ENCODE assay signal across 18 mouse cellular contexts in the genomic region with DNA sequence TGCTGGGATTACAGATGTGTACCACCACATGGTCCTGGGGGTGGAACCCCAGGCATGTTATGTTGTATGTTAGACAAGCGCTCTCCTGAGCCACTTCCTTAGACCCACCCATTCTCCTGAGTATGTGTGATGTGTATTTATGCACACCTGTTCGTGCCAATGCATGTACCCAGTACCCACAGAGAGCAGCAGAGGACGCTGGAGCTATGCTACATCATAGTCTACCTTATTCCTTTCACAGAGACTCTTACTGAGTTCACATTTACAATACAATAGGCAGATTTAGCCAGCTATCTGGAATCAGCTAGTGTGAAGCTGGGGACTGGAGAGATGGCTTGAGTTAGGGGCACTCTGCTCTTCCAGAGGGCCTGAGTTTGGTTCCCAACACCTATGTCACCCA. TPM values are rescaled to one million over a fixed set of nuclear protein-coding genes. Genes with fewer than 3 reads are reported as not detected.
DNase-seq lines count a peak whose midpoint lies in the region; ATAC-seq and TF ChIP-seq lines count a peak whose summit lies in the region.
"Had no signal": no experiment of that assay in that cellular context is flagged by ENCODE, and none has a peak within 500 bp of the region (broad histone marks: within the 10 kb centered on the region; RNA-seq: fewer than 3 reads in every experiment).

No protein-coding gene starts in this region.

- no peak for ATAC-seq in stomach, postnatal 0 days (ENCODE audit: low FRiP score, low TSS enrichment)
- no peak for ATAC-seq in kidney, embryonic 15.5 days (replicated peaks; ENCODE audit: low FRiP score)
- no peak for ATAC-seq in kidney, embryonic 16.5 days (ENCODE audit: low FRiP score, low TSS enrichment)
- ATAC-seq: intestine, embryonic 16.5 days had no signal

- no peaks in the 10 kb centered on the region for H3K9me3 ChIP-seq in E14TG2a.4 (ENCODE audit: low read length)
- no peaks in the 10 kb centered on the region for H3K9me3 ChIP-seq in stomach, postnatal 0 days (ENCODE audit: control insufficient read depth, low read length)
- no peaks in the 10 kb centered on the region for H3K9me3 ChIP-seq in kidney, embryonic 15.5 days (replicated peaks)
- no peaks in the 10 kb centered on the region for H3K9me3 ChIP-seq in kidney, embryonic 16.5 days (ENCODE audit: low read length)
- H3K9me3 ChIP-seq: G1E; limb, embryonic 15.5 days; lung, embryonic 15.5 days had no signal

- no peak for TF ChIP-seq EP300 in stomach, postnatal 0 days (optimal IDR thresholded peaks at IDR 0.05)

- peaks cover 7% of the 10 kb centered on the region for H3K4me1 ChIP-seq in lung, adult 2 months (ENCODE audit: control insufficient read depth, insufficient read depth, low read length)
- H3K4me1 ChIP-seq in E14TG2a.4 (replicated peaks; ENCODE audit: low read depth, low read length), result peaks cover 49% of the 10 kb centered on the region
- peaks cover 4% of the 10 kb centered on the region for H3K4me1 ChIP-seq in stomach, postnatal 0 days (replicated peaks; ENCODE audit: control insufficient read depth, insufficient read depth)
- H3K4me1 ChIP-seq in kidney, embryonic 15.5 days, result peaks cover 16% of the 10 kb centered on the region
- H3K4me1 ChIP-seq in kidney, embryonic 16.5 days (ENCODE audit: insufficient read depth, low read length), result peaks cover 11% of the 10 kb centered on the region

- 35% methylated on average over 3 of the region's 3 CpGs for WGBS in lung, adult 2 months
- WGBS in stomach, postnatal 0 days, result 32% methylated on average over 3 of the region's 3 CpGs
- 52% methylated on average over 3 of the region's 3 CpGs for WGBS in kidney, embryonic 15.5 days
- WGBS in kidney, embryonic 16.5 days, result 49% methylated on average over 3 of the region's 3 CpGs

- no peak for DNase-seq in lung, adult 2 months
- no peak for DNase-seq in lung, postnatal 4 days
- peak; percentile 16 for DNase-seq in T-cell, adult 2 months (ENCODE audit: low spot score)
- DNase-seq in stomach, postnatal 0 days (ENCODE audit: low spot score), result peak; percentile 26
- DNase-seq in cerebellum, postnatal 25 days, result no peak
- DNase-seq: adrenal gland, postnatal 10 days; cerebellum, adult 2 months; heart, adult 18-20 months; kidney, postnatal 14 days; midbrain, embryonic 14.5 days; right cerebral cortex, adult 18-20 months had no signal

- H3K27ac ChIP-seq in stomach, postnatal 0 days (replicated peaks), result no peak overlapping the region
- no peak overlapping the region for H3K27ac ChIP-seq in kidney, embryonic 15.5 days
- H3K27ac ChIP-seq in kidney, embryonic 16.5 days (ENCODE audit: low read length), result no peak overlapping the region
- H3K27ac ChIP-seq: limb, embryonic 15.5 days; lung, embryonic 15.5 days had no signal

- peaks cover 2% of the 10 kb centered on the region; the same call in 1 of the 2 replicates for H3K36me3 ChIP-seq in E14TG2a.4 (ENCODE audit: insufficient read depth, low read length)
- H3K36me3 ChIP-seq in stomach, postnatal 0 days (ENCODE audit: control insufficient read depth, insufficient read depth, low read length), result no peaks in the 10 kb centered on the region
- H3K36me3 ChIP-seq in kidney, embryonic 15.5 days, result no peaks in the 10 kb centered on the region
- H3K36me3 ChIP-seq in kidney, embryonic 16.5 days (ENCODE audit: insufficient read depth, low read length), result no peaks in the 10 kb centered on the region
- H3K36me3 ChIP-seq: limb, embryonic 15.5 days; lung, embryonic 15.5 days had no signal

- no peak overlapping the region for H3K9ac ChIP-seq in stomach, postnatal 0 days (ENCODE audit: low read length)
- H3K9ac ChIP-seq in kidney, embryonic 15.5 days, result no peak overlapping the region
- H3K9ac ChIP-seq in kidney, embryonic 16.5 days (replicated peaks; ENCODE audit: low read length), result no peak overlapping the region
- H3K9ac ChIP-seq: limb, embryonic 15.5 days; lung, embryonic 15.5 days had no signal

- H3K27me3 ChIP-seq in E14TG2a.4 (ENCODE audit: insufficient read depth, low read length), result no peaks in the 10 kb centered on the region
- no peaks in the 10 kb centered on the region for H3K27me3 ChIP-seq in stomach, postnatal 0 days (ENCODE audit: control insufficient read depth, insufficient read depth, low read length)
- no peaks in the 10 kb centered on the region for H3K27me3 ChIP-seq in kidney, embryonic 15.5 days
- H3K27me3 ChIP-seq in kidney, embryonic 16.5 days (ENCODE audit: insufficient read depth, low read length), result no peaks in the 10 kb centered on the region
- H3K27me3 ChIP-seq: limb, embryonic 15.5 days; lung, embryonic 15.5 days had no signal

- peak; percentile 10; the same call in 1 of the 2 replicates for TF ChIP-seq CTCF in lung, adult 2 months (IDR thresholded peaks at IDR 0.05; ENCODE audit: insufficient read depth, low read length)
- peak; percentile 23; the same call in 1 of the 2 replicates for TF ChIP-seq CTCF in E14TG2a.4 (conservative IDR thresholded peaks at IDR 0.05; ENCODE audit: low read length)
- peak; percentile 53 for TF ChIP-seq CTCF in stomach, postnatal 0 days (IDR thresholded peaks at IDR 0.05; ENCODE audit: low read depth)

- TF ChIP-seq POLR2A in lung, adult 2 months (IDR thresholded peaks at IDR 0.05; ENCODE audit: borderline replicate concordance, extremely low read depth, low read depth, low read length), result no peak

- no peak overlapping the region for H3K4me2 ChIP-seq in stomach, postnatal 0 days (replicated peaks; ENCODE audit: low read depth)
- no peak overlapping the region for H3K4me2 ChIP-seq in kidney, embryonic 15.5 days
- H3K4me2 ChIP-seq in kidney, embryonic 16.5 days (replicated peaks; ENCODE audit: low read depth, low read length), result no peak overlapping the region
- H3K4me2 ChIP-seq: limb, embryonic 15.5 days; lung, embryonic 15.5 days had no signal

- no peak overlapping the region for H3K4me3 ChIP-seq in lung, adult 2 months (replicated peaks; ENCODE audit: extremely low read depth, low read depth, low read length)
- H3K4me3 ChIP-seq in E14TG2a.4 (replicated peaks; ENCODE audit: low read length), result no peak overlapping the region
- no peak overlapping the region for H3K4me3 ChIP-seq in stomach, postnatal 0 days (ENCODE audit: low read depth, low read length)
- H3K4me3 ChIP-seq in kidney, embryonic 15.5 days (replicated peaks), result no peak overlapping the region
- H3K4me3 ChIP-seq in kidney, embryonic 16.5 days (ENCODE audit: low read length), result no peak overlapping the region
- H3K4me3 ChIP-seq: limb, embryonic 15.5 days; lung, embryonic 15.5 days had no signal

RNA-seq across cellular contexts. Expression of a gene that starts 6.2 kb away (rescaled TPM):
- polyA plus RNA-seq in lung, adult 2 months (2012; rRNA removed), result 79.4 and 86.2 TPM in 2 replicates
- 57.6 and 81.6 TPM in 2 replicates for polyA plus RNA-seq in stomach, postnatal 0 days (2015; fragmentation: Nextera tagmentation; extraction: Ambion mirVana)
- polyA plus RNA-seq in kidney, embryonic 15.5 days (2015; fragmentation: Nextera tagmentation; extraction: Ambion mirVana), result 39.0 and 44.9 TPM in 2 replicates
- 28.4 and 29.9 TPM in 2 replicates for polyA plus RNA-seq in kidney, embryonic 16.5 days (2015; fragmentation: Nextera tagmentation; extraction: Ambion mirVana)

RNA-seq across cellular contexts. Expression of a gene that starts 28.8 kb away (rescaled TPM):
- polyA plus RNA-seq in lung, adult 2 months (2012; rRNA removed), result 3.4 and 3.7 TPM in 2 replicates
- 6.4 and 6.9 TPM in 2 replicates for polyA plus RNA-seq in stomach, postnatal 0 days (2015; fragmentation: Nextera tagmentation; extraction: Ambion mirVana)
- 20.0 and 21.7 TPM in 2 replicates for polyA plus RNA-seq in kidney, embryonic 15.5 days (2015; fragmentation: Nextera tagmentation; extraction: Ambion mirVana)
- polyA plus RNA-seq in kidney, embryonic 16.5 days (2015; fragmentation: Nextera tagmentation; extraction: Ambion mirVana), result 18.5 and 20.4 TPM in 2 replicates

RNA-seq across cellular contexts. Expression of a gene that starts 28.9 kb away (rescaled TPM):
- polyA plus RNA-seq in lung, adult 2 months (2012; rRNA removed), result 2.4 and 3.3 TPM in 2 replicates
- polyA plus RNA-seq in stomach, postnatal 0 days (2015; fragmentation: Nextera tagmentation; extraction: Ambion mirVana), result 2.2 and 2.9 TPM in 2 replicates
- polyA plus RNA-seq in kidney, embryonic 15.5 days (2015; fragmentation: Nextera tagmentation; extraction: Ambion mirVana), result 13.4 TPM in 2 replicates
- 10.8 and 13.8 TPM in 2 replicates for polyA plus RNA-seq in kidney, embryonic 16.5 days (2015; fragmentation: Nextera tagmentation; extraction: Ambion mirVana)

Comparison
In these comparisons a context has a peak if more than half of its experiments do, and no peak if none do; other contexts are left out.
1. DNase-seq: peak in T-cell, adult 2 months (single experiment) and stomach, postnatal 0 days (single experiment); none in lung, adult 2 months (single experiment), lung, postnatal 4 days (0 of 2) and cerebellum, postnatal 25 days (0 of 2).
2. Peak in every context shown above with its lines, with median percentiles within 50 percentile points of each other: CTCF ChIP-seq.